Mouse (Mus musculus) layer of hippocampus, adult 9-11 months (tissue): ENCODE results near the gene Plk5.
A peak's percentile ranks its signal among the peaks of the same experiment; 100 is the strongest.

Source experiments
- DNase-seq: peaks from one replicate; pipeline ENCODE4 v3.0.0; 2022

Gene Plk5

DNA sequence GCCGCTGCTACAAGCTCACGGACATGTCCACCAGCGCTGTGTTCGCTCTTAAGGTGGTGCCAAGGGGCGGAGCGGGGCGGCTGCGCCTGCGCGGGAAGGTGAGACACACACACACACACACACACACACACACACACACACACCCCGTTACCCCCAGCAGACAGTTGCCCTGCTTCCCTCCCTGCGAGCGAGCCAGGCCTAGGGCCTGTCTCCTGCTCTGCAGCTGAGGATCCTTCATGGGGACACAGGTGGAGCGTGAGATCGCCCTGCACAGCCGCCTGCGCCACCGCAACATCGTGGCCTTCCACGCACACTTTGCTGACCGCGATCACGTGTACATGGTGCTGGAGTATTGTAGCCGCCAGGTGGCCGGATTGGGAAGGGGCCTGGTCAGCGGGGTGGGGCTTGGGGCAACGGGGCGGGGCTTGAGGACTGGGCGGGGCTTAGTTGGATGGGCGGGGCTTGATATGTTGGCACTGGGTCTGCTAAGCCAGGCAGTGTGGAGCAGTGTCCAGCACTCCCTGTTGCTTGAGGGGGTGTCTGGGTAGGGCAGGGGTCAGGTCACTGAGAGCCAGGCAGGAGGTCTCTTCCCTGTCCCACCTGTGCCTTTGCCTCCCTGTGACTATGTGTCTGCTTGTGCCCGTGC lies 1.9 kb downstream of the Plk5 start:
- DNase-seq: no peak

DNA sequence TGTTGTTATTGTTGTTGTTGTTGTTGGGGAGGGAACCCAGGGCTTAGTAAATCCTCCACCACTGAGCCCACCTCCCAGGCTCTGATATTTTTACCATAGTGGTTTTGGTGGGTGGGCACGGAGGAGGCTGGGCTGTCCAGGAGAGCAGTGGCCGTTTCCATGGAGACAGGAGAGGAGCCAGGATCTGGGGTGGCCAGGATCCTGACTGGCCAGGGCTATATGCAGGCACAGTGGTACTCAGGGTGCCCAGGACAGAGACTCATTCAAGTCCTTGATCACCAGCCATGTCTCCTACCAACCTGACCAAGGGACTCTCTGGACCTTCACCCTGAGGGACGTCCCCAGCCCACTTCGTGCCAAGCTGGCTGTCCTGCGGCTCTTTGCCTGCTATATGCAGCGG lies 7.5 kb downstream of the Plk5 start:
- DNase-seq: no peak

DNA sequence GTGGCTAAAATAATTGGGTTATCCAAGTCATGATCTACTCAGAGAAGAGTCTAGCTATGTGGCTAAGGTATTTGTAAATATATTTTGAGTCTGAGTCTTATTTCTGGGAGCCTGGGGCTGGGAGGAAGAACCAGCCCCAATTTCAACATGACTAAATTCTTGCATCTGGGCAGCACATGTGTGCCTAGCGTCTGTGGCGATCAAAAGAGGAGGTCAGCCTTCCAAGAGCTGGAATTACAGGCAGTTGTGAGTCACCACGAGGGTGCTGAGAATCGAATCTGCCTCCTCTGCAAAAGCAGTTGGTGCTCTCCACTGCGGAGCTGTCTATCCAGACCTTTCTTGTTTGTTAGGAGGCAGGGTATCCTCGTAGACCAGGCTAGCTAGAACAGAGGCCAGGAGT lies 9.5 kb downstream of the Plk5 start:
- no peak for DNase-seq

DNA sequence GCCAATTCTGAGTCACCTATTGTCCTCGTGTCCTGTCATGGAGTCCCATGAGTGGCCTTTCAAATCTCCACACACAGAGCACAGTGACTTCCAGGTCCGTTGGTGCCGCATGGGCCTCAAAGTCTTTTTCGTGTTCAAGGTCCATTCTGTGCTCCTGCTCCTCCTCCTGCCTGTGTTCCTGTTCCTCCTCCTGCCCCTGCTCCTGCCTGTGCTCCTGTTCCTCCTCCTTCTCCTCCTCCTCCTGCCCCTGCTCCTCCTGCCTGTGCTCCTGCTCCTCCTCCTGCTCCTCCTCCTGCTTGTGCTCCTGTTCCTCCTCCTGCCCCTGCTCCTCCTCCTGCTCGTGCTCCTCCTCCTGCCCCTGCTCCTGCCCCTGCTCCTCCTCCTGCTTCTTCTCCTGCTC lies 11.7 kb downstream of the Plk5 start:
- DNase-seq: no peak

DNA sequence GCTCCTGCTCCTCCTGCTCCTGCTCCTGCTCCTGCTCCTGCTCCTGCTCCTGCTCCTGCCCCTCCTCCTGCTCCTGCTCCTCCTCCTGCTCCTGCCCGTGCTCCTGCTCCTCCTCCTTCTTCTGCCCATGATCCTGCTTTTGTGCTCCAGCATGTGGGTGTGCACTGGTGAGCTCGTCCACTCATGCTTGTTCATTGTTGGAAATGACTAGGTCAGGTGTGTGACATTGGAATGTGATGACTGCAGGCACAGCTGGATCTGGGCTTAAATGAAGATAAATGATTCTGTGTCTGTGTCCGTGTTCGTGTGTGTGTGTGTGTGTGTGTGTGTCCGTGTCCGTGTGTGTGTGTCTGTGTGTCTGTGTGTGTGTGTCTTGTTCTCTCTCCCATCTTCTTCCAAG lies 12.1 kb downstream of the Plk5 start:
- DNase-seq: no peak

DNA sequence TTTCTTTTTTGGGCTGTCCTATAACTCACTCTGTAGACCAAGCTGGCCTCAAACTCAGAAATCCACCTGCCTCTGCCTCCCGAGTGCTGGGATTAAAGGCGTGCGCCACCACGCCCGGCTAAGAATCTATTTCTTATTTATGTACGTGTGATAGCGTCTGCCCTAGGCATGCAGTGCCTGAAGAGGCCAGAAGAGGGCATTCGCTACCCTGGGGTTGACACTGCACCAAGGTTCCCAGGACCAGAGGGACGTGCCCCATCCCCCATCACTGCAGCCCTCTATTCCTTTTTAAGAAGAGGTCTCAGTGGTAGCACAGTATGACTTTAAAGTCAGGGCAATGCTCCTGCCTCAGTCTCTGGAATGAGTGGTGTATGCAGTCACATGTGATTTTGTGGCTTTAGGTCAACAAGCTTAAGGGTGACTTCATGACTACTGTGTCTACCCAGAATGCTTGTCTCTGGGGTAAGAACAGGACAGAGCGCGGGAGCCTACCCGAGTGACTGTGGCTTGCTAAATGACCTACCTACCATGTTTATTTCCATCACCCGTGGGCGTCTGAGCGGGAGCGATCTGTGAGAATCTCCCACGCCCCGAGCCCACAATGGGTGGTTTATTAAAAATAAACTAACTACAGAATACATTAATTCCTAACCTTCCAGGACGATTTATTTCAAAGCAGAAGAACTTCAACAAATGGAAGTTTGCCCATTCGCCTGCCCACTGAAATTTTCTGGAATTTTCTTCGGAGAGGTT lies 13.9 kb downstream of the Plk5 start:
- no peak for DNase-seq

DNA sequence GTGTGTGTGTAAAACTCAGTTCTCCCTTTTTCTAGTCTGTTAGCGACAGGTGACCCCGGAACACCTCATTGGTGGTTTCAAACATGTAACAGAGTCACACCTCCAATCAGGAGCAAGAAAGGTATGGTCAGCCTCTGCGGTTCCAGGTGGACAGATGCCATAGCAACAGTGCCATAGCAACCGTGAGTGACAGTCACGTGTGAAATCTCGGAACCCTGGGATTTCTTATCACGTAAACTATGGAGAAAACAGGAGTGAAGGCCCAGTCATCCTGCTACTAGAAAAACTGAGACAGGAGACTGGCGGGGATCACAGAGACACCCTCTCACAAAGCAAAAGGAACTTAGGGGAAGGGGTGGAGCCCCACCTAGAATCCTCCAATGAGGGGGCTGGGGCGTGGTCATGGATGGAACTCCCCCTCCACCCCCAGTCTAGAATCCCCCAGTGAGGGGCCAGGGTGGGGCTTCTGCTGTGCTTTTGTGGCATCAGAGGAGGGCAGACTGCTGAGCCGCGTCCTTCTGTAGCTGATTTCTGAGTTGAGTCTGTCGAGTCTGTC lies 15.2 kb downstream of the Plk5 start:
- DNase-seq: peak; percentile 72

DNA sequence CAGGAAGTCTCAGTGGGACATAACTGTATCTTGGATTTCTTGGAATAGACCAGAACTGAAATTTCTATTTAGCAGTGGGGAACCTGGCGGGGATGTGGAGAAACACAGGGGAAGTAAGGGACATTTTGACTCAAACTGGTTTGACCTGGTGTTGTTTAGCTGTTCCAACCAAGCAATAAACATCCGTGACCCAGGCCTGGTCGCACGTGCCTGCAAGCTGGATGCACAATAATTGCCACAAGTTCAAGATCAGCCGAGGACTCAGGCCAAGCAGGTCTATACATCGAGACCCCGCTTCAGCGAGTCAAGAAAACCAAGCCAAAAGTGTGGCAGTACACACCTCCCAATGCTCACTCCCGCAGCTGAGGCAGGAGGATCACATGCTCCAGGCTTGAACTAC lies 15.7 kb downstream of the Plk5 start:
- DNase-seq: no peak

DNA sequence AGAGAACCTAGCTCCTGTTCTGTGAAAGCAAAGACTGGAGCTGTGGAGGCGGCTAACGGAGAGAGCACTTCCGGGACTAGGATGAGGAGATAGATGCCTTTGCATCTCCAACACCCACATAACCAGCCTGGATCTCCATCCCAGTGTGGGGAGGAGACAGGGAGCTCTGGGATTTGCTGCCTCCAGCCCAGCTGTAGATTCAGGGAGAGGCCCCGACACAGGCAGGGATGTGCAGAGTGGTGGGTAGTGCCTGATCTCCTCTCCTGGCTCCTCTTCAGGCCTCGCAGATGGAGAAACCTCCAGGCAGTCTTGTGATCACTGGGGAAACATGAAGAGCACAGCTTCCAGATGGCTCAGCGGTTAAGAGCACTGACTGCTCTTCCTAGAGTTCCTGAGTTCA lies 16.4 kb downstream of the Plk5 start:
- peak; percentile 66 for DNase-seq

DNA sequence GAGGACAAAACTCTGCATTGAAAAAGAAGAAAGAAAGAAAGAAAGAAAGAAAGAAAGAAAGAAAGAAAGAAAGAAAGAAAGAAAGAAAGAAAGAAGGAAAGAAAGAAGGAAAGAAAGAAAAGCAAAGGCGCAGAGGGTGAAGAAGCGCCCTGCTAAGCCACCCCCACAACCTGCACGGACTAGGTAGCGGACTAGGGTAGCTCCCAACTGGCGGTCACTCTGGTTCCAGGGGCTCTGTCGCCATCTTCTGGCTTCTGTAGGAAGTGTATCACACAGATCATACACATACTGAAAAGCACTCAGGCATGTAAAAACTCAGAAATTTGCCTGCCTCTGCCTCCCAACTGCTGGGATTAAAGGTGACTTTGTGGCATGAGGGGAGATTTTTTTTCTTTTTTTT lies 17.8 kb downstream of the Plk5 start:
- DNase-seq: no peak

DNA sequence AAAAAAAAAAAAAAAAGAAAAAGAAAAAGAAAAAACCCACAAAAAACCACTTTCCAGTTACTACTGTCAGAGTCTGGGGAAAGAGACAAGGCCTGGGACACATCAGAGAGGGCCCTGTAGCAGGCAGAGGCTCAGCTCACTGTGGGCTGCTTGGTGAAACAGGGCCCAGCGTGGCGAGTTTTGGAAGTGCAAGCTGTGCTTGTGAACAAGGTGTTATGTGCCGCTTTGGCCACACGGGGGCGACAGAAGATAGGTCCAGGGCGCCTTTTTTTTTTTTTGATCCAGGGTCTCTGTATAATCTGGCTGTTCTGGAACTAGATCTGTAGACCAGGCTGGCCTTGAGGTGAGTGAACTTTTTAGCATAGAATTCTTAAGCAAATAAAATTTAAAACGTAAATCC lies 19.9 kb downstream of the Plk5 start:
- peak; percentile 91 for DNase-seq

DNA sequence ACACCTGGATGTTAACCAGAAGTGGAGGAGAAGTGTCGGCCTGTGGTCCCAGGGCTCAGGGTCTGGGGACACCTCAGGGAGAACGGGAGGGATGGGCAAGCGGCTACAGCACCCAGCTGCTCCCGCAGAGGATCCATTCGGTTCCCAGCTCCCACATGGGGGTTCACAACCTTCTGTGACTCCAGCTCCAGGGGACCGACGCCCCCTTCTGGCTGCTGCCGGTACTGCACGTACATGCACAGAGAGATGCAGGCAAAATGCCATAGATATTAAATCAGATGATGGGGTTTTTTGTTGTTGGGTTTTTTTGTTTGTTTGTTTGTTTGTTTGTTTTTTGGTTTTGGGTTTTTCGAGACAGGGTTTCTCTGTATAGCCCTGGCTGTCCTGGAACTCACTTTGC lies 21.5 kb downstream of the Plk5 start:
- no peak for DNase-seq

DNA sequence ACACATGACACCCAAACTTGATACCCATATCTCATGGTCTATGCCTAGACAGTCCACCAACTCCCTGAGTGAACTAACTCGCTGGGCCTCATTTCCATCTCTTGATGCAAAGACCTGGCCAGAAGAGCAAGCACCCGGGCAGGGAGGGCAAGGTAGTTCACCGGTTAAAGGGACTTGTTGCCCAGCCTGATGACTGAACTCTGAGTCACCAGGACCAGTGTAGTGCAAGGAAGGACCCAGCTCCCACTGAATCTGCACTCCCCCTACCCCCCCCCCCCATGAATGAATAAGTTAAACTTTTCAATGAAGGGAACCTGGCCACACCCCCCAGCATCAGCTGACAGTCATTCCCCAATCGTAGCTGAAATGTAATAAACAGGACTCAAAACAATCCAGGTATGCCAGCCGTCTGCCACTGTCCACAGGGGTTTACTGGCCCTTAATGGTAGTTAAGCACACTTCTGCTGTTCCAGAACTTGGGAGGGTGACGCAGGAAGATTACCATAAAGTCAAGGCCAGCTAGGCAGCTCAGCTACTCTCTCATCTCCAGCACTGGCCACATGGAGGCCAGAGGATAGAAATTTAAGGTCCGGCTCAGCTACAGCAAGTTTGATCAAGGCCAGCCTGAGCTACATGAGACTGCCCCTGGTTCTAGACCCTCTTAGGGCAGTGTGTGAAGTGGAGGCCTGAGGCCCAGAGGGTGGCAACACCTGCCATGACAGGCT lies 26.5 kb downstream of the Plk5 start:
- DNase-seq: no peak

DNA sequence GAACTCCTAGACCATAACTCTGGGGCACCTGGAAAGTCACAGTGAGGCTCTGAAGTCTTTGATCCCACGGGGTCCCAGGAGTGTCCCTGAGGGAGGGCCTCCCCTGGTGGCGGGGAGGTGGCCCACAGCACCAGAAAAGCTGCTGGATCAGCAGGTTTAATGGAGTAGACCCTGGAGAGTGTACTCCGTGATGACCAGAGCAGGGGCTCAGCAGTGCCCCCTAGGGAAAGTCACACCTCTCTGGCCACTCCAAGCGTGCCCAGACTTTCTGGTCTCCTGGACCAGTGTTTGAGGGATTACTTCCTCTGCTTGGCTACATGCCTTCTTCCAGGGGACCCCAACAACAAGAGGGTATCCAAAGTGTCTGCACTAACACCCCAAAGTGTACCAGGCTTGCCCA lies 27.2 kb downstream of the Plk5 start:
- no peak for DNase-seq

DNA sequence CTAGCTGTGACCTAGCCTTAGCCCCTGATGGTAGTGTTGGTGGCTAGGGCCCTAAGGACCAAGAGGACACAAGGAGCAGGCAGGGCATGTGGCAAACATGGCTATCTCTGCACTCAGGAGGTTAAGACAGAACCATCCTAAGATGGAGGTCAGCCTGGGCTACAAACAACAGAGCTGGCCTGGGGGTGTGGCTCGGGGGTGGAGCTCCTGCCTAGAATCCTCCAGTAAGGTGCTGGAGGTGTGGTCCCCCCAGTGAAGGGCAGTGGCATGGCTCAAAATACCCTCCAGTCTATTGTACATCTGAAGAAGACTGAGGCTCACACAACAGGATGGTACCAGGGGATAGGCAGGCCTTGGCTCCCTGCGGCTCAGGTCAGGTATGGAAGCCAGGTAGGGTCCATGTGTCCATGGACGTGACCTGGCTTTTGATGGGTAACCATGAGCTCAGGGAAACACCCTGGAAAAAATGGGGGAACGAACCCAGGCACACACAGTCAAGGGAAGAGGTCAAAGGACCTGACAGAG lies 27.9 kb downstream of the Plk5 start:
- DNase-seq: no peak

DNA sequence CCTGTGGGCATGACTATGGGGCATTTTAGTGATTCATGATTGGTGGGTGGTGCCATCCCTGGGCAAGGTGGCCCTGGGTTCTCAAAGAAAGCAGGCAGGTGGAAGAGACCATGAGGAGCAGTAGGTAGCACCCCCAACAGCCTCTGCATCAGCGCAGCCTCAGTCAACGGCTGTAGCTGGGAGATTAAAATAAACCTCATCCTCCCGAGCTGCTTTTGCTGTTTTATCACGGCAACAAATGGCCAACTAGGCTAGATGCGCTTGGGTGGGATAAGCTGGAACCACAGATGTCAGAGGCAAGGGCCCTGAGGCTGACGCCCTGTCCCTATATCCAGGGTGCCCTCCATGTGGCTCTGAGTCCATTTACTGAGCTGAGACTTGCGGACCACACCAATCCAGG lies 28.4 kb downstream of the Plk5 start:
- no peak for DNase-seq

DNA sequence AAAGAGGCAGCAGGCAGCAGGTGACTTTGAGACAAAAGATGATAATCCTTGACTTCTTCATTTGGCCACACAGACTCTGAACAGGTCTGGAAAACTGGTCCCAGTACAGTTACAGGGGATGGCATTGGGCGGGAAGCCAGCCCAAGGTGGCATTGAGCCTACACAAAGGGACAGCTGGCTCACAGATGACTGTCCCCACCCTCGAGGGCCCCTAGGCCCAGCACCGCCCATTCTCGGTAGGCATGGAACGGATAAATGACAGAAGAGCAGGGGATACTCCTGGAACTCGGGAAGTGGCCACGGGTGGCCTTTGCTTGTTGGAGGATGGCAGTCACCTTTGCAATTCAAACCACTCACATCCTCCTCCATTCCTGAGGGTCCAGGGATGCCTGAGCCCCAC lies 29.1 kb downstream of the Plk5 start:
- DNase-seq: no peak

DNA sequence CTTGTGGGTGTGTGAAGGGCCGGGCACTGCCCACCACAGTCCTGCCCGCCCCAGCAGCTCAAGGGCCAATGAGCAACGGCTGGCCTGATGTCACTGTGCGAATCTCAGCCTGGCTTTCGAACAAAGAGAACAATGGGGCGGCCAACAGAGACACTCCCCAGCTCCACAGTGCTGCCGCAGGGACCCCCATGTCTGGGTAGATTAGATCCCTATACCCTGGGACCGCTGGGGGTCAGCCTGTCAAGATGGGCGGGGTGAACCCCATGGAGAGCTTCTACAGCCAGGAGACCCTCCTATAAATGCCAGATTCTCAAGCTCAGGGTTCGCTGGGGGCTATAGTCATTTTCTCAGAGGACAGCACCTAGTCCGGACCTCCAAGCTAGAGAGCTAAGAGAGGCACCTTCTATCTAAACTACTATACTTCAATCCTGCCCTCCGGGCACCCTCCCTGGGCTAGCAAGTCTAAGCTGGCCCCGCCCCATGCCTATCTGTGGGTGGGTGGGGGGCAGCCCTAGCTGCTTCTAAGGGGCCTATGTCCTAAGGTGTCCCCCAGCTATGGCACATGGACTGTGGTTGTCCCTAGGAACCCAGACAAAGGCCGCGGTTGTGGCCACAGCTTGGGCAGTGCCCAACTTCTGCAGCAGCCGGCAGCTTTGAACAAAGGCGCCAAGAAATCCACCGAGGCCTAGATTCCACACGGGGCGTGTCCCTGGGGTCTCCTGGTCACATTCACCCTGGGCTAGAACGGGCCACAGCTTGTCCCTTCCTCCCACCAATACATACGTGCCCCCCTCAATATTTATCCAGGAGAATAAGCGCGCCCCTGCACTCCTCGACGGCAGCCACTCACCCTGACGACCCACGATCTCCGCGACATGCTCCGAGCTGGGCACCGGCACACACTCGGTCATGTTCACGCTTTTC lies 29.8 kb downstream of the Plk5 start:
- DNase-seq: no peak

DNA sequence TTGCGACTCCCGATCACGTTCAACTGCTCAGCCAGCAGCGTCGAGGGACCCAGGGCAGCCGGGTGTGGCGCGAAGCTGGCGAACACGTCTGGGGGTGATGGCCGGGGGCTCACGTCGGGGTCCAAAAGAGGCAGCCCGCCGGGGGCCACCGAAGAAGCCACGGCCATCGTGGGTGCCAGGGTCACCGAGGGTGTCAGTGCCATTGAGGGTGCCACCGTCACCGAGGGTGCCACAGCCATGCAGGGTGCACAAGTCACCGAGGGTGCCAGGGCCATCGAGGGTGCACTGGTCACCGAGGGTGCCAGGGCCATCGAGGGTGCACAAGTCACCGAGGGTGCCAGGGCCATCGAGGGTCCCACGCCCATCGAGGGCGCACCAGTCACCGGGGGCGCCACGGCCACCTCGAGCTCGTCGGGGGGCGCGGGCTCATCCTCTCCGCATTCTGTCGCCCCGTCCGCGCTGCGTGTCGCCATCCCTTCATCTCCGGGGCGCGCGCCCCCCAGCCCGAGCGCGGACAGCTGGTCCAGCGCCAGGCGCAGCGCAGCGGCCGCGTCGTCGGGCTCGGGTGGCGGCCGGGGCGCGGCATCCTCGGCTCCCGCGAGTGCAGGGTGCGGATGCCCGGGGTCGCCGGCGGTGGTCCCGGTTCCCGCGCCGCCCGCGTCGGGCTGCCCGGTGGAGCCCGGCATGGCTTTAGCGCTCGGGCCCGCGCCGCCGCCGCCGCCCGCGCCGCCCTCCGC lies 30.6 kb downstream of the Plk5 start:
- DNase-seq: no peak

DNA sequence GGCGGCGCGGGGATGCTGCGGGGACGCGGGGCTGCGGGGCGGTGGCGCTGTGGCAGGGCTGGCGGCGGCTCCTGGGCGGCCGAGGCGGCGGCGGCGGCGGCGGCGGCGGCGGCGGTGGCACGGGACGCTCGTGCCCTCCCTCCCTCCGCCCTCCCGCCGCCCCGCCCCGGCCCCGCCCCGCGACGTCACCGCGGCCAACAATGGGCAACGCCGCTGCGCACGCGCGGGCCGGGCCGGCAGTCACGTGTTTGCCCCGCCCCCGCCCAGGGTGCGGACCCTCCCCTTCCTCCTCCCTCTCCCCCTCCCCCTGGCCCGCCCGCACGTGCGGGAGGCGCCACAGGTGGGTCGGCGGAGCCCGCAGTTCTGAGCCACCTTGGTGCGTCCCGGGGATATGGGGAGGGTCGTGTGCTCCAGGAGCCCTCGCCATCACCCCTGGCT lies 31.3 kb downstream of the Plk5 start, which contains the start of gene Mex3d:
Gene Mex3d (minus strand): TSS at position 138 of the 438 bp plus-strand sequence.
- peak; percentile 84 for DNase-seq

DNA sequence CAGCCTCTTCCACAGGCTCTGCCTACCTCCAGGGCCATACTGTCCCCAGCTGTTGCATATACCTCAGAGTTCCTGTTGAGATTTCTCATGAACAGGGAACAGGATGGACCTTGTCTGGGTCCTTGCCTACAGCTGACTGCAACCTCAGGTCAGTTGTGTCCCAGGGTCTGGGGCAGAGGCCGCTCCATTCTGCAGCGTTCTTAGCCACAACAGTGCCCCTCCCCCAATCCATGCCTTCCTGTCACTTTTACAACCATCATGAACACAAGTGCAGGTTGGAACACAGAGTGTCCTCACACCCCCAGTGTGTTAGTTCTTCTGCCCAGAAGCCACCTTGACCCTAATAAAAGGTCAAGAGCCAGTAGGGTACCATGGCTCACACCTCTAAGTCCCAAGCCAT lies 32.5 kb downstream of the Plk5 start:
- no peak for DNase-seq
